Mouse (Mus musculus) olfactory bulb, adult 2 months (tissue): Measurements from ENCODE around the gene 2210407C18Rik.
A peak's percentile ranks its signal among the peaks of the same experiment; 100 is the strongest.

ENCODE experiments used
- CTCF ChIP-seq: fragments of 200-500 bp; IDR thresholded peaks from 2 replicates; pipeline ENCODE4 v1.5.1; 2012; ENCODE audit warnings: low read depth, mild to moderate bottlenecking, low read length, moderate library complexity; ENCODE audit not compliant: insufficient read depth
- POLR2A ChIP-seq: fragments of 200-500 bp; IDR thresholded peaks from 2 replicates; pipeline ENCODE4 v1.6.1; 2012; ENCODE audit warnings: mild to moderate bottlenecking, low read depth, low read length, moderate library complexity; ENCODE audit not compliant: insufficient read depth

- peak; percentile 43; the same call in 1 of the 2 replicates for TF ChIP-seq CTCF
- no peak for TF ChIP-seq POLR2A
Observed at GRCm38 (mm10) chr11:58643350-58643749, 27.5 kb upstream of the 2210407C18Rik start.
